Mouse (Mus musculus) hindlimb bud, embryonic 11.5 days (tissue): ENCODE results near the gene Lrrc19.
"Not testable (repeated sequence)": the region's sequence is repeated elsewhere in the genome, so short reads cannot be mapped to it uniquely, and the experiment has no call there.

ENCODE experiments used
- DNase-seq: peaks from one replicate; pipeline ENCODE4 v3.0.0-alpha.2; 2012; ENCODE audit warnings: low read depth, low spot score; ENCODE audit errors: extremely low spot score

The Lrrc19 gene

GRCm38 (mm10) chr4:94649920-94650319 is at the start of gene Lrrc19:
Lrrc19 (minus strand) TSS chr4:94650144.
- no peak for DNase-seq

DNA sequence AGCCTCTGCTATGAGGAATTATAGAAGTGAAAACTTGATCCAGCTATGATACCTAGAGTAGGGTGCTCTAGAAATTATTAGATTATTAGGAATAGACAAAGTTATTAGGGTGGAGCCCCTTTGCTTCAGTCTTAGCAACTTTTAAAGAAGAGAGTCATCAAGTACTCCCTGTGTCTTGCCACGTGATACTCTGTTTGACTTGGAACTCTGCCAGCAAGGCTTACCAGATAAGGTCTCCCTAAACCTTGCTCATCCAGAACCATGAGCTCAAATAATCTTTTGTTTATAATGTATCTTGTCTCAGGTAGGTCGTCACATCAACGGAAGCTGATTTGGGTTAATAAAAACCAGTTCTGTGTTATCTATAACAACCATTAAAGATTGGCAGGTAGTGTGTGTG is 46.4 kb upstream of the Lrrc19 start:
- no peak for DNase-seq

GRCm38 (mm10) chr4:94692175-94692574 is 42.2 kb upstream of the Lrrc19 start:
- no peak for DNase-seq

DNA sequence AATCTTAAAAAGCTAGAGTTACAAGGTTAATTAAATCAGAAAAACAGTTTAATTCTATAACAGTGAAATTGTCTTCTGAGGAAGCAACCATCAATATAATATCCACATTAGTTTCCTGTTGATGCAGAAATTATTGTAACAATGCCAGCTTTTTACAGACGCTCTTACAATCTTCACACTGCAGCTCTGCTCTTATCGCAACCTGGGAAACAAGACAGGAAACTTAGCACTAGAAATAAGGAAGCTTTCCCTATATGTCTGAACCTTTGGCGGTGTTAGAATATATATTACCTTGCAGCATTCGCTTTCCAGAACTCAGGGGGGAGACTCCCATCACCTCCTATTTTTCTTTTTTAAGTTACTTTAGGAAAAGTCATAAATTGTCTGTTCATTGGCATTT is 41.1 kb upstream of the Lrrc19 start:
- DNase-seq: no peak

DNA sequence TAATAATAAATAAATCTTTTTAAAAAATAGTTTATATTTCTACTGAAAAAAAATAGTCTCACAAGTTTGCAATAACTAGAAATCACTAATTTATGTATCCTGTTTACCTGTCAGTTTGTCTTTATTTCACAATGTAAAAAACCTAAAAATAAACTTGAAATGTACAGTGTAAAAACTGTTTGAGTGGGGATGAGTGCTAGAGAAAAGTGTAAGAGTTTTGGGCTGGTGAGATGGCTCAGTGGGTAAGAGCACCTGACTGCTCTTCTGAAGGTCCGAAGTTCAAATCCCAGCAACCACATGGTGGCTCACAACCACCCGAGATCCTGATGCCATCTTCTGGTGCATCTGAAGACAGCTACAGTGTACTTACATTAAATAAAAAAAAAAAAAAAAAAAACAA is 39.9 kb upstream of the Lrrc19 start:
- not testable (repeated sequence) for DNase-seq

DNA sequence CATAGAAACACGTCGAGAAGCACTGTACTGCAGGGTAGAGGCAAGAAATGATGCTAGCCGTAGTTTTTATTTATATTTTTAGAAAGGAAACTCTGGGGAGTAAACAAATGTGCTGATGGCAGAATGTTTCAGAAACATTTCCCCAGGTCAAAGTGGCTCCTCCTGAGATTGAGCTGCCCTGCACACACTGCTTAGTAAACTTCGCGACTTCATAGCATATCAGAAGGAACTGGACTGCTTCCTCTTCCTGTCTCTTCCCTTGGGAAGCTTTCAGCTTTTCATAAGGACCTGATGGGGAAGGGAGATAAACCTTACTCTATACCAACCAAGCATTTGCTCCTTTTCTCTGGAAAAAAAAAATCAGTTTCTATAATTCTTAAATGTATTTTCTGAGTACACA is 33.4 kb upstream of the Lrrc19 start:
- no peak for DNase-seq

- DNase-seq: no peak
These were observed 32.1 kb upstream of the Lrrc19 start for GRCm38 (mm10) chr4:94682029-94682428.

- no peak for DNase-seq
These were observed 31.2 kb upstream of the Lrrc19 start for GRCm38 (mm10) chr4:94681181-94681580.

- DNase-seq: no peak
These were observed 30.7 kb upstream of the Lrrc19 start for GRCm38 (mm10) chr4:94680662-94681061.

- peak; percentile 22 for DNase-seq
These were observed 19.8 kb upstream of the Lrrc19 start for GRCm38 (mm10) chr4:94669718-94670117.

DNA sequence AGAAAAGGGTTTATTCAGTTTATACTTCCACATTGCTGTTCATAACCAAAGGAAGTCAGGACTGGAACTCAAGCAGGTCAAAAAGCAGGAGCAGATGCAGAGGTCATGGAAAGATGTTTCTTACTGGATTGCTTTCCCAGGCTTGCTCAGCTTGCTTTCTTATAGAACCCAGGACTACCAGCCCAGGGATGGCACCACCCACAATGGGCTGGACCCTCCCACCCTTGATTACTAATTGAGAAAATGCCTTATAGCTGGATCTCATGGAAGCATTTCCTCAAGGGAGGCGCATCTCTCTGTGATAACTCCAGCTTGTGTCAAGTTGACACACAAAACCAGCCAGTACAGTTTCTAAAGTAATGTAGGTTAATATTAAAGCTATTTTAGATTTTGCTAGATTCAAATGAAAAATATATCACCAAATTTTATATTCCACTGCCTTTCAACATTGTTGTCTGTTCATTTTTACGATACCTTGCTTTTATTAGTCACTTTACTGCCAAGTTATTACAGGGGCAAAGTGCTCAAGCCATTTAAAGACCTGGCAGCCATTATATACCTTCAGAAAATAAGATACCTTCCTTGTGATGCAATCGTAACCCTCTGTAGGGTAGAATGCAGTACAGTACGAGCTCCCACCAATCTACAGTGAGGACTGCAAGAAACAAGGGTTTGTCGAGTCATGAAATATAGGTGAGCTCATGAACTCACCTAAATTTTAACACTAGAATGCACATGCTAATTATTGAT is 657 bp upstream of the Lrrc19 start:
- DNase-seq: not testable (repeated sequence)

DNA sequence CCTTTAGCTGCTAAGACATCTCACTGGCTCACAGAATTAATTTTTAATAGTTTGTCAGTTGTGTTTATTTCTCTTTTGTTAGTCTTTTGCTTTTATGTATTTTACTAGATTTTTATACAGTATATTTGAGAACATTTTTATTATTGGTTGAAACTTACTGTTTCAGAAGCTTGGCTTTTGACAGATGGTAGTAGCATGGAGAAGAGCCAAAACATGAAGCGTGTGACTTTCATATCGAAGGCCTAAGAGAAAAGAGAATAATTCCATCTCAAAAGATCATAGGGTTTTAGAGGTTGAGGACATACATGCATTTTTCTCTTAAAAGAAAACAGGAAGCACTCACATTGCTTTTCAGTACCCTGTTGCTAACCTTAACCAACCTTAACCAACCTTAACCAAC is 6.8 kb downstream of the Lrrc19 start:
- no peak for DNase-seq

DNA sequence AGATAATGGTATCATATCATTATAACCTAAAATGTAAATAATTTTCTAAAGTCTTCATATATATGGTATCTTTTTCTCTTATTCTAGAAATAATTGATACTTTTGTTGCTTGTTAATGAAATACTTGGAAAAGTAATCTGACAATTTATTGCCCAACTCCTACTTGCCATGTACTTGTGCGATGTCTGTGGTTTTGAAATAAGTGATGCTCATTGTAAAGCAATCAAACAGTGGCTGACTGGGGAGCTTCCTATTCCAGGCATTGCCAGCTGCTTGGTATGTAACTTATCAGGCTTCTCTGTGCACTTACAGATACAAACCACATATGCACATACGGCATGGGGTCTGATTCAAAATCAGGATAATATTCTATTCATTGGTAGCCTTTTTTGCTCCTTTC is 29.9 kb downstream of the Lrrc19 start:
- no peak for DNase-seq

DNA sequence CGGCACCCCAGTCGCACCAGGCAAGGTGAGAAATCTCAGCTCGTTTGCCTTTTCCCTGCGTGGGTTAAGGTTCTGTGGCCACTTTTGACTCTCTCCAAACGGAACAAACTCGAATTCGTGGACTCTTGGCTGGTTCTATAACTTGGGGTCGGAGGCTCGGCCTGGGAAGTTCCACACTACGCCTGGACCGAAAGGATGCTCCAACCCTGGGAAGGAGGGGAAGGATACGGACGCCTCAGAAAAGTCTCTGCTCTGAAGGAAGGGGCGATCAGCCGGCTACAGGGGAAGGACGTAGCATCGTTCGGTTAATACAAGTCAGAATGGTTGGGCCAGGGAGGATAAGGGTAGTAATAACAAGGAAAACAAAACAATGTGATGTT is 35.3 kb downstream of the Lrrc19 start:
- no peak for DNase-seq

DNA sequence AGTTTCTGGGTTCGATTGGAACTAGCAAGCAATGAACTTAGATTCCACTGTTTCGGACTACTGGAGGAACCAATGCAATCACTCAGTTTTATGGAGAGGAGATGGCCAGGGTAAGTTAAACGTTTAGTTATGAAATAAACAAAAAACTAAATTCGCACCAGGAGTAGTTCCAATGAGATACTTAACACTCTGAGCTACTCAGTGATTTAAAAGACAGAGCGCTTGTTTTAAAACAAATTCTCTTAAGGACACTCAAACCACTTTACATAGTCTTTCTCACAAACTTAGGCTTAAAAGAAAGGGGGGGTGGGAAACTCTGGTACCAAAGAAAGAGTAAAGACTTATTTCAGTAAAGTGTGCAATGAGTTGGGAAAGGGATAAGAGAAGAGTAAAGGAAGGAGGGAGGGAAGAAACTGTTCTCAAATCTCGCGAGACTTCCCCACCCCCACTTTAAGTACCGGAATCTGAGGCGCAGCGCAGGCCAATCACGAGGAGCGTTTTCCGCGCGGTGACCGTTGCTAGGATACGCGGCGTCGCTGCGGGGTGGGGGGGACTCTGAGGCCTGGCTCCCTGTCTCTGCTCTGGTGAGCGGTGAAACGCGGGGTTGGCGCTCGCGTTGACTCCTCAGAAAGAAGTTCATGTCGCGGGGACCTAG is 35.8 kb downstream of the Lrrc19 start, which contains the start of gene Ift74:
Ift74 (plus strand) TSS at position 520 of the 655 bp plus-strand sequence.
- DNase-seq: peak; percentile 93

DNA sequence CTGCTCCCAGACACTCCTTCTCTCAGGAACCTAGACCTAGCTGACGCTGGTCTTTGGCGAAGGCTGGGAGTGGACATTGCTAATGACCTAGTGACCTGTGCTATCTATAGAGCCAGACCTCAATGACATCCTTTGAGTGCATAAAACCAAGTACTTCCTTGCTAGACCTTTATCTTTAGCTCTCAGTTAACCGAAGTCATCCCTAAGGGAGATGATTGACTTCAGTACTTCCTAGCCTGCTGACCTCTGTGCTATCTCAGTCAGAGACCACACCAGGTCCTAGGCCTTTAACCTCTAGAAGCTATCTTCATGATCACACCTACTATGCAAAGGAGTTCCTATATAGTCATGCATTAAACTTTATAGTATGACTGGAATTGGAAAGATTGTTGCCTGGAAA is 39.6 kb downstream of the Lrrc19 start:
- no peak for DNase-seq

- DNase-seq: no peak
These were observed 44.4 kb downstream of the Lrrc19 start for GRCm38 (mm10) chr4:94605591-94605990.

- no peak for DNase-seq
These were observed 45.4 kb downstream of the Lrrc19 start for GRCm38 (mm10) chr4:94604452-94605019.

GRCm38 (mm10) chr4:94603031-94603629 is 46.8 kb downstream of the Lrrc19 start, which contains the start of gene Plaa:
Plaa (minus strand) TSS chr4:94603244.
- DNase-seq: peak; percentile 61

GRCm38 (mm10) chr4:94602496-94603030 is 47.4 kb downstream of the Lrrc19 start:
- DNase-seq: no peak

DNA sequence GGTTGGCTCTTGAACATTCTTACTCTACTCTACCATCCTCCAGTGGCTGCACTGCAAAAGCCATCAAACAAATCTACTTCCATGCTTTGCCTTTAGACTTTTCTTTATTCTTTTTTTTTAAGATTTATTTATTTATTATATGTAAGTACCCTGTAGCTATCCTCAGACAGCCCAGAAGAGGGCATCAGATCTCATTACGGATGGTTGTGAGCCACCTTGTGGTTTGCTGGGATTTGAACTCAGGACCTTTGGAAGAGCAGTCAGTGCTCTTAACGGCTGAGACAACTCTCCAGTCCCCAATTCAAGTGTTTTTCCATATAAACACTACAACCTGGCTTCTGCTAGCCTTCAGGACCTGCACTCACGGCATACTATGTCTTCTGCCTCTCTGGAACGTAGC is 48.5 kb downstream of the Lrrc19 start:
- DNase-seq: no peak
